Mouse (Mus musculus) ES-Bruce4 (cell line): ENCODE results near the gene Gm29609. TPM values are rescaled to one million over a fixed set of nuclear protein-coding genes. Genes with fewer than 3 reads are reported as not detected.
"Not testable (repeated sequence)": the region's sequence is repeated elsewhere in the genome, so short reads cannot be mapped to it uniquely, and the experiment has no call there.

ENCODE experiments used
- H3K27ac ChIP-seq: 2 replicates; pipeline ENCODE4 v1.5.1; 2012; ENCODE audit warnings: low read length, inconsistent platforms; ENCODE audit not compliant: insufficient read depth
- H3K27me3 ChIP-seq: 2 replicates; pipeline ENCODE4 v1.6.1; 2012; ENCODE audit warnings: mild to moderate bottlenecking, low read length, inconsistent platforms; ENCODE audit not compliant: control insufficient read depth, poor library complexity, insufficient read depth, severe bottlenecking
- H3K36me3 ChIP-seq: 2 replicates; pipeline ENCODE4 v1.6.1; 2012; ENCODE audit warnings: inconsistent platforms, mild to moderate bottlenecking, low read length, moderate library complexity; ENCODE audit not compliant: control insufficient read depth, poor library complexity, insufficient read depth, severe bottlenecking
- H3K4me1 ChIP-seq: one replicate; pipeline ENCODE4 v1.8.1; 2011; ENCODE audit warnings: low read length; ENCODE audit not compliant: control insufficient read depth, insufficient read depth
- H3K4me3 ChIP-seq: 2 replicates; pipeline ENCODE4 v1.5.1; 2011; ENCODE audit warnings: low read depth, mild to moderate bottlenecking, low read length
- H3K9ac ChIP-seq: 2 replicates; pipeline ENCODE4 v1.6.1; 2012; ENCODE audit warnings: low read depth, mild to moderate bottlenecking, inconsistent platforms; ENCODE audit not compliant: poor library complexity, severe bottlenecking
- H3K9me3 ChIP-seq: replicated peaks from 2 replicates; pipeline ENCODE4 v1.6.1; 2012; ENCODE audit warnings: mild to moderate bottlenecking, low read length, inconsistent platforms; ENCODE audit not compliant: control insufficient read depth, poor library complexity, insufficient read depth, severe bottlenecking
- CTCF ChIP-seq: IDR thresholded peaks from one replicate; pipeline ENCODE4 v1.8.1; 2011; ENCODE audit warnings: low read depth, low read length
- EP300 ChIP-seq: IDR thresholded peaks from 2 replicates; pipeline ENCODE4 v1.6.1; 2011; ENCODE audit warnings: low read depth, low read length; ENCODE audit not compliant: insufficient read depth
- POLR2A ChIP-seq: IDR thresholded peaks from one replicate; pipeline ENCODE4 v1.8.1; 2011; ENCODE audit warnings: low read length; ENCODE audit not compliant: insufficient read depth
- polyA plus RNA-seq: library from polyadenylated mRNA; stranded (reverse); fragments of >200 nt; gene quantifications from 2 replicates; pipeline ENCODE4 v1.2.4, GENCODE M21; 2011; ENCODE audit warnings: low read depth; ENCODE audit not compliant: missing spikeins, insufficient read depth, insufficient read length

Gm29609 gene
- polyA plus RNA-seq, 1 experiment, result 2.6 TPM

DNA sequence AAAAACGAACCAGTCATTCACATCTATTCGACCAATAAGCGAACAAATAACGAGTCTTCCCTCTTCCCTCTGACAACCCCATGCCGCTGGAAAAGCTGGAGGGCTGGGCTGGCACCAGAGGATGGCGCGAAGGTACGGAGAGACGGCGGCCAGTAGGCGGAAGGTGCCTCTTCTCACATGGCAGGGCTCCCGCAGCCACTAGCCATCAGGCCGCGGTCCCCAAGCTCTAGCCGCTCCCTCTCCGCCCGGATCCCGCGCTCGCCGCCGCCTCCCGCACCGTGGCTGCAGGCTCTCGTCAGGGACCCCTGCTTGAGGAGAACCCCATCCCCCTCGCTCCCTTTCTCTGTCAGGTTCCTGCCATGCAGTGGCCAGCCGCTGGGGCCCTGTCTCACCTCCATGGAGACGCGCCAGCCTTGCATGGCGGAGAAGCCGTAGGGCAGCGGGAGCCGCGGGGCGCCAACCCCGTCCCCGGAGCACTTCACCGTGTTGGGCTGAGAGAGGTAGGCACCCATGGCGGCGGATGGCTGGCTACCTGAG lies 40.3 kb upstream of the Gm29609 start:
- no peaks in the 10 kb centered on the region for H3K4me1 ChIP-seq
- H3K9ac ChIP-seq, result peak overlapping the region; percentile 94
- TF ChIP-seq CTCF, result no peak
- no peak for TF ChIP-seq EP300
- TF ChIP-seq POLR2A, result no peak
- H3K4me3 ChIP-seq, result peak overlapping the region; percentile 91
- no peaks in the 10 kb centered on the region for H3K9me3 ChIP-seq
- peak overlapping the region; percentile 52 for H3K27ac ChIP-seq
- H3K27me3 ChIP-seq, result no peaks in the 10 kb centered on the region
- H3K36me3 ChIP-seq, result peaks cover 5% of the 10 kb centered on the region

DNA sequence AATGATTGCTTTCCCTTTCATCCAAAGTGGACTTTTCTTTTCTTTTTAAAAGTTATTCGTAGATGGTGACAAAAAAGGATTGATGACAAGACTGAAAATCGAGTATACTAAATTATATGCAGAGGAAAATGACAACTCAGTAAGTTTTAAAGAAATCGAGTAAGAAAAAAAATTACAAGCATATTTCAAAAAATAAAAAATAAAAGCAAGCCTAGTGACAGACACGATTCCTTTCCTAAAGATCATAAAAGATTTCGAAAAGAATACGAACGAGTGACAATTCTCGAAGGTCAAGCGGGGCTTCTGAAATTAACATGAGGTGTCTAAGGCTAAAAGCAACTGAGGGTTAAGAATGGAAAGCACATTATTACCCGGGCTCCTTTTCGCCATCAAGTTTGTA lies 39.8 kb upstream of the Gm29609 start:
- H3K27ac ChIP-seq, result peak overlapping the region; percentile 52; the same call in 1 of the 2 replicates

DNA sequence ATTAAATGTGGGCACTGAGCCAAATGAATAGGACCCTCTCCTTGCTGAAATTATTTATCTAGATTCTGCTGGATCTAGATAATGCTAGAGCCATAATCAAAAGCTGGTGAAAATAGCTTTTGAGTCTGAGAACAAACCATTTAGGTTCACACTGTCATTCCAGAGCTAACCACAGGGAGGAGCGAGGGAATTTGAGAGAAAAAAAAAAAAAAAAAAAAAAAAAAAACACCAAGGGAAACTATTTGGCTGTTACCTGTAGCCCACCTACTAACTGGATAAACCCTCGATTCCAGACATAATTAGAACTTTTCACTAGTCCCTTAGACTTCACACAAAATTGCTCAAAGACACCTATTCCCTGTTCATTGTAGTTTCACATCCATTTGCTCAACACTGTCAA lies 39.4 kb upstream of the Gm29609 start:
- Histone ChIP-seq H3K36me3 (peaks cover 5% of the 10 kb centered on the region), H3K27me3 (no peaks in the 10 kb centered on the region), H3K9ac (peak overlapping the region; percentile 57), H3K27ac (no peak overlapping the region), H3K9me3 (no peaks in the 10 kb centered on the region), H3K4me1 (no peaks in the 10 kb centered on the region), H3K4me3 (no peak overlapping the region)
- TF ChIP-seq POLR2A, result no peak
- TF ChIP-seq EP300, result no peak
- TF ChIP-seq CTCF, result no peak

More for the DNA sequence above, 39.8 kb upstream of the Gm29609 start:
- Histone ChIP-seq H3K27me3 (no peaks in the 10 kb centered on the region), H3K36me3 (peaks cover 5% of the 10 kb centered on the region), H3K9ac (peak overlapping the region; percentile 94), H3K9me3 (no peaks in the 10 kb centered on the region), H3K4me3 (peak overlapping the region; percentile 91), H3K4me1 (no peaks in the 10 kb centered on the region)
- TF ChIP-seq POLR2A, result no peak
- no peak for TF ChIP-seq EP300
- TF ChIP-seq CTCF, result no peak

DNA sequence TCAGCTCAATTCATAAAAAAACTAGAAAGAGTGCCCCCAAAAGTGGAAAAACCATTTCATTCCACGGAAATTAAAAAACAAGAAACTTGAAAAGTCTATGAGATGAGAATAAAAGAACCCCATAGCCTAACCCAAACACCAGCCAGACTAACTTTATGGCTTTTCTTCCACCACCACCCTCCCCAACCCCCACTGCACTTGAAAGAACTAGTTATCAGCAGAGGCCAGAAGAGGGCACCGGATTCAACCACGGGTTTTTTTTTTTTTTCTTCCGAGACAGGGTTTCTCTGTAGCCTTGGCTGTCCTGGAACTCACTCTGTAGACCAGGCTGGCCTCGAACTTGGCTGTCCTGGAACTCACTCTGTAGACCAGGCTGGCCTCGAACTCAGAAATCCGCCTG lies 38.6 kb upstream of the Gm29609 start:
- H3K4me1 ChIP-seq, result no peaks in the 10 kb centered on the region
- H3K36me3 ChIP-seq, result peaks cover 5% of the 10 kb centered on the region
- H3K4me3 ChIP-seq, result no peak overlapping the region
- H3K27ac ChIP-seq, result no peak overlapping the region
- TF ChIP-seq CTCF (no peak), EP300 (no peak), POLR2A (no peak)
- no peaks in the 10 kb centered on the region for H3K9me3 ChIP-seq
- H3K9ac ChIP-seq, result peak overlapping the region; percentile 57
- no peaks in the 10 kb centered on the region for H3K27me3 ChIP-seq

DNA sequence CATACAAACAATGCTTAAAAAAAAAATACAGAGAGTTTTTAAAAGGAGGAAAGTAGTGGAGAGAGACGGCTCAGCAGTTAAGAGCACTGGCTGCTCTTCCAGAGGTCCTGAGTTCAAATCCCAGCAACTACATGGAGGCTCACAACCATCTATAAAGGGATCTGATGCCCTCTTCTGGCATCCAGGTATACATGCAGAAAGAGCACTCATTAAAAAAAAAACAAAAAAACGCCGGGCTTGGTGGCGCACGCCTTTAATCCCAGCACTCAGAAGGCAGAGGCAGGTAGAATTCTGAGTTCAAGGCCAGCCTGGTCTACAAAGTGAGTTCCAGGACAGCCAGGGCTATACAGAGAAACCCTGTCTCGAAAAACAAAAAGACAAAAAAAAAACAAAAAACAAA lies 36.8 kb upstream of the Gm29609 start:
- H3K4me3 ChIP-seq, H3K27me3 ChIP-seq, H3K36me3 ChIP-seq, H3K9me3 ChIP-seq, H3K4me1 ChIP-seq, H3K27ac ChIP-seq, H3K9ac ChIP-seq: not testable (repeated sequence)

DNA sequence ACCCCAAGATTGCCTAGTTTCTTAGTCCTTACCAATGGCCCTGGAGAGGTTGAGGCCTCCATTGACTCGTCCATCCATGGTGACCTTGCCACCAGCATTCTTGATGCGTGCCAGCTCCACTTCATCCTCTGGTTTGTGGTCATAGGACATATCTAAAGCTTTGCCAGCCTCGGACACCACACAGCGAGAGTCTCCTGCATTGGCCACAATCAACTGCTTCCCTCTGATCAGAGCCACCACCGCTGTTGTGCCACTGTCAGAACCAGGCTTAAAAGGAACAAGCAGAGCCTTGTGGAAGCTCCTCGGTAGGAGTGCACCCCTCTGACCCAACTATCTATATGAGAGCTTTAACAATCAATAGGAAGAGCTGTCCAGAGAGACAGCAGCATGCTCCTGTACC lies 24.7 kb upstream of the Gm29609 start:
- Histone ChIP-seq H3K36me3 (peaks cover 52% of the 10 kb centered on the region), H3K4me3 (no peak overlapping the region)
- TF ChIP-seq CTCF, result no peak
- no peak for TF ChIP-seq EP300
- no peak for TF ChIP-seq POLR2A

More for the DNA sequence above, 24.7 kb upstream of the Gm29609 start:
- no peak overlapping the region for H3K27ac ChIP-seq
- no peak overlapping the region for H3K9ac ChIP-seq
- no peaks in the 10 kb centered on the region for H3K27me3 ChIP-seq
- no peaks in the 10 kb centered on the region for H3K9me3 ChIP-seq
- H3K4me1 ChIP-seq, result no peaks in the 10 kb centered on the region
